Mouse (Mus musculus) T-cell, adult 66 days (primary cell): ENCODE results near the gene Gm28363. TPM values are rescaled to one million over a fixed set of nuclear protein-coding genes. Genes with fewer than 3 reads are reported as not detected.

Experiments used
- total RNA-seq, 2 experiments: library from RNA; stranded (reverse); gene quantifications; 3 replicates in 1 of 2; 4 replicates in 1 of 2; pipeline ENCODE4 v1.2.4; 2023

Gm28363 gene
- not detected for total RNA-seq

DNA sequence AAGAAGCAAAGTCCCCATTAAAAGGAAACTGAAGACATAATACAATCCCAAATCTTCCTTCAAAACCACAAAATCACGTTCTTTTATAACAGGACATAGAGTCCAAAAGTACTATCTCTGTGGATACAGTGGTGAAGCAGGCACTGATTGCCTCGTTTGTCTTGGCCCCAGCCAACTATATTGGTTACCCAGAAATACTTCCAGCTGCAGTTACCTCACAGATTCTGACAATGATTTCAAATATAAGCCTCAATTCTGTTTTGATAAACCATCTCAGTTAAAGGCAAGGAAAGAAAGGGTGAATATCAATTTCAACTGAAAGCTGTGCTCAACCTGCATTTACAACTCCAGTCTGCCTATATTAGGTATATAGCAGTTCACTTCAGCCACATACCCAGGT lies at the start of gene Gm28363:
TSS of gene Gm28363 (plus strand) at position 301 of the 400 bp plus-strand sequence.

Other genes starting within 250 kb of the Gm28363 start
- gene B020011L13Rik, start 84.0 kb downstream of the Gm28363 start, total RNA-seq = not detected
- not detected for gene Gm28360, start 132.9 kb downstream of the Gm28363 start, total RNA-seq
- not detected for gene Gm28168, start 230.9 kb downstream of the Gm28363 start, total RNA-seq